Comparison of ENCODE assay signal across 10 mouse cellular contexts in the genomic region with DNA sequence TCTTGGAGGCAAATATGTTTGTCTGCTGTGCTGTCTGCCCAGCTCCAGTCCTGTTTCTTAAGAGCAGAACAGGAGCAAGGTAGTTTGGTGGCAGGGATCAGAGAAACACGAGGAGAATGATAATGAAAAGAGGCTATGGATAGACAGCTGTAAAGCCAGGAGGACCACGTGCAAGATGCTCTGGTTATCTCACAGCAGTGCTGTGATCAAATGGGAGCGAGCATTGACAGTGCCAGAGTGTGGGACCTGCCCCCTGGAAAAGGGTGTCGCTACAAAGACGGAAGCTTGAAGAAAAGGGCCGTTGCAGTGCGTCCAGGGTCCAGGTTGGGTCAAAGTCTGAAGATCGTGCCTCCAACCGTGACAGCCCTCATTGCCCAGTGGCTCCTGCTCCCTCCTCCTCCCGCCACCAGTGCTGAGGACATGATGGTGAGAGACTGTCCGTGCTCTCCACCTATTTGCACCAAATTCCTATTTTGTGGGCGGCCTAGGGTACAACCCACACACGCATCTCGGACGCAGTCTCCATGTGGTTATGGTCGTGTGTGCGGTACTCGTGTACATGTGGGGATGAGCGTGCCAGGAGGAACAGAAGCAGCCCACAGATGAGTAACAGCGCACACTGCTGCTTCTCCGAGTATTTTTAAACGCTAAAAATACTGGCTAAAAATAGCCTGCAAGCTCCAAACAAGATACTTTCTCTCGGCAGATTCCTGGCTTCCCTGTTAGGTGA. TPM values are rescaled to one million over a fixed set of nuclear protein-coding genes. Genes with fewer than 3 reads are reported as not detected.
DNase-seq lines count a peak whose midpoint lies in the region; ATAC-seq and TF ChIP-seq lines count a peak whose summit lies in the region.
"Had no signal": no experiment of that assay in that cellular context is flagged by ENCODE, and none has a peak within 500 bp of the region (broad histone marks: within the 10 kb centered on the region; RNA-seq: fewer than 3 reads in every experiment).

No protein-coding gene starts in this region.

- H3K4me1 ChIP-seq in heart, embryonic 13.5 days = peaks cover 91% of the 10 kb centered on the region
- H3K4me1 ChIP-seq in midbrain, embryonic 14.5 days (ENCODE audit: control insufficient read depth, insufficient read depth, low read length) = peaks cover 13% of the 10 kb centered on the region

- peak overlapping the region; percentile 97 for H3K9ac ChIP-seq in heart, embryonic 13.5 days
- H3K9ac ChIP-seq in midbrain, embryonic 14.5 days (replicated peaks; ENCODE audit: low read length) = no peak overlapping the region

- H3K4me3 ChIP-seq in heart, embryonic 13.5 days = peak overlapping the region; percentile 82
- peak overlapping the region; percentile 50; the same call in 1 of the 2 replicates for H3K4me3 ChIP-seq in midbrain, embryonic 14.5 days (replicated peaks; ENCODE audit: low read depth, low read length)

- H3K4me2 ChIP-seq in heart, embryonic 13.5 days = peak overlapping the region; percentile 97
- H3K4me2 ChIP-seq in midbrain, embryonic 14.5 days (ENCODE audit: low read length) = peak overlapping the region; percentile 99

- no peak for ATAC-seq in heart, embryonic 13.5 days (ENCODE audit: extremely low read depth, insufficient number of reproducible peaks, low FRiP score, low TSS enrichment)
- no peak for ATAC-seq in midbrain, embryonic 14.5 days (ENCODE audit: low FRiP score, low TSS enrichment)
- ATAC-seq in inflammation-experienced regulatory T-cells, adult 6 months = no peak

- no peak for TF ChIP-seq CTCF in brain, embryonic 14.5 days (IDR thresholded peaks at IDR 0.05; ENCODE audit: borderline replicate concordance, extremely low read depth, insufficient read depth, insufficient read length)

- H3K36me3 ChIP-seq in heart, embryonic 13.5 days = peaks cover 2% of the 10 kb centered on the region; the same call in 1 of the 2 replicates
- H3K36me3 ChIP-seq in midbrain, embryonic 14.5 days (ENCODE audit: control insufficient read depth, insufficient read depth, low read length) = no peaks in the 10 kb centered on the region

- WGBS in heart, embryonic 13.5 days = 9% methylated on average over 23 of the region's 23 CpGs
- WGBS in midbrain, embryonic 14.5 days = 7% methylated on average over 23 of the region's 23 CpGs

- TF ChIP-seq POLR2A in brain, embryonic 14.5 days (IDR thresholded peaks at IDR 0.05; ENCODE audit: borderline replicate concordance, extremely low read depth, insufficient read depth, insufficient read length, poor library complexity, severe bottlenecking) = no peak

- peaks cover 26% of the 10 kb centered on the region for H3K27me3 ChIP-seq in heart, embryonic 13.5 days (replicated peaks)
- peaks cover 26% of the 10 kb centered on the region for H3K27me3 ChIP-seq in midbrain, embryonic 14.5 days (ENCODE audit: control insufficient read depth, insufficient read depth, low read length)

- no peaks in the 10 kb centered on the region for H3K9me3 ChIP-seq in heart, embryonic 13.5 days
- no peaks in the 10 kb centered on the region for H3K9me3 ChIP-seq in midbrain, embryonic 14.5 days (ENCODE audit: control insufficient read depth, low read length)

- H3K27ac ChIP-seq in heart, embryonic 13.5 days (replicated peaks) = peak overlapping the region; percentile 98
- no peak overlapping the region for H3K27ac ChIP-seq in midbrain, embryonic 14.5 days (replicated peaks; ENCODE audit: low read depth, low read length)

- peak; percentile 66 for DNase-seq in gastrocnemius, adult 18-20 months (ENCODE audit: low spot score)
- DNase-seq in gastrocnemius, postnatal 10 days = no peak
- DNase-seq in brain, embryonic 14.5 days (ENCODE audit: low read depth) = peak; percentile 56
- peak; percentile 85 for DNase-seq in kidney, postnatal 14 days
- peak; percentile 48 for DNase-seq in midbrain, embryonic 14.5 days
- DNase-seq in retina, postnatal 1 day = no peak

RNA-seq across cellular contexts. Expression of gene Usp2, which starts 16.7 kb away (rescaled TPM):
- 100 to 1,000 TPM; 125 to 221 TPM for total RNA-seq in gastrocnemius, adult 18-20 months (2021)
- total RNA-seq in gastrocnemius, postnatal 10 days (2021) = 100 to 1,000 TPM; 102 to 133 TPM
- 2.0 and 4.0 TPM in 2 replicates for polyA plus RNA-seq in brain, embryonic 14.5 days (2012; rRNA removed)
- 48.5 and 66.0 TPM in 2 replicates for polyA plus RNA-seq in heart, embryonic 13.5 days (2015; fragmentation: Nextera tagmentation; extraction: Ambion mirVana)
- 6.6 and 9.4 TPM in 2 replicates for polyA plus RNA-seq in midbrain, embryonic 14.5 days (2014; fragmentation: Nextera tagmentation; extraction: Ambion mirVana)
- 1 to 10 TPM in 2 of 3 experiments, under 1 TPM in 1; 0.53 to 5.0 (median 2.2) TPM for polyA plus RNA-seq in inflammation-experienced regulatory T-cells, adult 6 months (2017; shearing (Covaris generic))

RNA-seq across cellular contexts. Expression of gene Mfrp, which starts 18.0 kb away (rescaled TPM):
- total RNA-seq in gastrocnemius, adult 18-20 months (2021) = not detected
- total RNA-seq in gastrocnemius, postnatal 10 days (2021) = under 1 TPM in 1 of 2 experiments, not detected in 1; 0.18 TPM
- 1.8 and 3.8 TPM in 2 replicates for polyA plus RNA-seq in brain, embryonic 14.5 days (2012; rRNA removed)
- not detected in 2 replicates for polyA plus RNA-seq in heart, embryonic 13.5 days (2015; fragmentation: Nextera tagmentation; extraction: Ambion mirVana)
- polyA plus RNA-seq in midbrain, embryonic 14.5 days (2014; fragmentation: Nextera tagmentation; extraction: Ambion mirVana) = 0.09 and 0.11 TPM in 2 replicates
- polyA plus RNA-seq in inflammation-experienced regulatory T-cells, adult 6 months (2017; shearing (Covaris generic)) = not detected
- total RNA-seq: CH12.LX; gastrocnemius, adult 8-10 months had no signal

RNA-seq across cellular contexts. Expression of gene C1qtnf5, which starts 23.5 kb away (rescaled TPM):
- total RNA-seq in gastrocnemius, adult 18-20 months (2021) = 1 to 10 TPM; 3.9 to 5.4 TPM
- 10 to 100 TPM; 25.9 to 26.0 TPM for total RNA-seq in gastrocnemius, postnatal 10 days (2021)
- 5.2 and 6.8 TPM in 2 replicates for polyA plus RNA-seq in brain, embryonic 14.5 days (2012; rRNA removed)
- 1.1 and 2.1 TPM in 2 replicates for polyA plus RNA-seq in heart, embryonic 13.5 days (2015; fragmentation: Nextera tagmentation; extraction: Ambion mirVana)
- polyA plus RNA-seq in midbrain, embryonic 14.5 days (2014; fragmentation: Nextera tagmentation; extraction: Ambion mirVana) = 3.7 and 4.0 TPM in 2 replicates
- polyA plus RNA-seq in inflammation-experienced regulatory T-cells, adult 6 months (2017; shearing (Covaris generic)) = not detected
- total RNA-seq: CH12.LX had no signal

RNA-seq across cellular contexts. Expression of gene Gm49380, which starts 29.7 kb away (rescaled TPM):
- total RNA-seq in gastrocnemius, adult 18-20 months (2021) = 1 to 10 TPM in 1 of 2 experiments, under 1 TPM in 1; 0.43 to 1.9 TPM
- total RNA-seq in gastrocnemius, postnatal 10 days (2021) = under 1 TPM; 0.23 to 0.49 TPM
- polyA plus RNA-seq in brain, embryonic 14.5 days (2012; rRNA removed) = 0.06 and 0.29 TPM in 2 replicates
- not detected in 2 replicates for polyA plus RNA-seq in heart, embryonic 13.5 days (2015; fragmentation: Nextera tagmentation; extraction: Ambion mirVana)
- polyA plus RNA-seq in midbrain, embryonic 14.5 days (2014; fragmentation: Nextera tagmentation; extraction: Ambion mirVana) = 0.11 and 0.12 TPM in 2 replicates
- not detected for polyA plus RNA-seq in inflammation-experienced regulatory T-cells, adult 6 months (2017; shearing (Covaris generic))
- total RNA-seq: CH12.LX had no signal

RNA-seq across cellular contexts. Expression of gene Rnf26, which starts 29.8 kb away (rescaled TPM):
- total RNA-seq in gastrocnemius, adult 18-20 months (2021) = 1 to 10 TPM; 1.5 to 3.0 TPM
- total RNA-seq in gastrocnemius, postnatal 10 days (2021) = 10 to 100 TPM; 13.0 to 15.1 TPM
- 31.4 and 34.7 TPM in 2 replicates for polyA plus RNA-seq in brain, embryonic 14.5 days (2012; rRNA removed)
- polyA plus RNA-seq in heart, embryonic 13.5 days (2015; fragmentation: Nextera tagmentation; extraction: Ambion mirVana) = 38.5 and 39.3 TPM in 2 replicates
- 25.7 and 29.9 TPM in 2 replicates for polyA plus RNA-seq in midbrain, embryonic 14.5 days (2014; fragmentation: Nextera tagmentation; extraction: Ambion mirVana)
- 1 to 10 TPM; 3.9 to 8.2 (median 6.0) TPM for polyA plus RNA-seq in inflammation-experienced regulatory T-cells, adult 6 months (2017; shearing (Covaris generic))

Comparison
In these comparisons a context has a peak if more than half of its experiments do, and no peak if none do; other contexts are left out.
1. DNase-seq: peak in gastrocnemius, adult 18-20 months (single experiment), brain, embryonic 14.5 days (single experiment), kidney, postnatal 14 days (single experiment) and midbrain, embryonic 14.5 days (single experiment); none in gastrocnemius, postnatal 10 days (single experiment) and retina, postnatal 1 day (single experiment).